Mouse (Mus musculus): ENCODE results near the gene Spry1.
A peak's percentile ranks its signal among the peaks of the same experiment; 100 is the strongest.
"Not testable (repeated sequence)": the region's sequence is repeated elsewhere in the genome, so short reads cannot be mapped to it uniquely, and the experiment has no call there.

Gene Spry1

GRCm38 (mm10) chr3:37639690-37640089 is at the start of gene Spry1:
Gene Spry1, plus strand, starts transcription at chr3:37639947.
- peak; percentile 96 for DNase-seq (ENCODE audit: low read depth, low spot score)

GRCm38 (mm10) chr3:37595721-37596120 is 44.0 kb upstream of the Spry1 start:
- no peak for DNase-seq (ENCODE audit: low read depth, low spot score)

- no peak for DNase-seq (ENCODE audit: low read depth, low spot score)
Observed at GRCm38 (mm10) chr3:37596519-37596918, 43.2 kb upstream of the Spry1 start.

- no peak for DNase-seq (ENCODE audit: low read depth, low spot score)
Observed at GRCm38 (mm10) chr3:37597200-37597599, 42.5 kb upstream of the Spry1 start.

- DNase-seq (ENCODE audit: low read depth, low spot score): not testable (repeated sequence)
Observed at GRCm38 (mm10) chr3:37599641-37600040, 40.1 kb upstream of the Spry1 start.

GRCm38 (mm10) chr3:37602356-37602755 is 37.4 kb upstream of the Spry1 start:
- no peak for DNase-seq (ENCODE audit: low read depth, low spot score)

GRCm38 (mm10) chr3:37602890-37603289 is 36.9 kb upstream of the Spry1 start:
- no peak for DNase-seq (ENCODE audit: low read depth, low spot score)

- no peak for DNase-seq (ENCODE audit: low read depth, low spot score)
Observed at GRCm38 (mm10) chr3:37603541-37603940, 36.2 kb upstream of the Spry1 start.

- no peak for DNase-seq (ENCODE audit: low read depth, low spot score)
Observed at GRCm38 (mm10) chr3:37604976-37605875, 34.5 kb upstream of the Spry1 start.

- peak; percentile 18 for DNase-seq (ENCODE audit: low read depth, low spot score)
Observed at GRCm38 (mm10) chr3:37605876-37606238, 33.9 kb upstream of the Spry1 start.

- peak; percentile 36 for DNase-seq (ENCODE audit: low read depth, low spot score)
Observed at GRCm38 (mm10) chr3:37608926-37609325, 30.8 kb upstream of the Spry1 start.

- DNase-seq (ENCODE audit: low read depth, low spot score): no peak
Observed at GRCm38 (mm10) chr3:37610670-37611069, 29.1 kb upstream of the Spry1 start.

- no peak for DNase-seq (ENCODE audit: low read depth, low spot score)
Observed at GRCm38 (mm10) chr3:37613722-37614121, 26.0 kb upstream of the Spry1 start.

- no peak for DNase-seq (ENCODE audit: low read depth, low spot score)
Observed at GRCm38 (mm10) chr3:37614878-37615650, 24.7 kb upstream of the Spry1 start.

- no peak for DNase-seq (ENCODE audit: low read depth, low spot score)
Observed at GRCm38 (mm10) chr3:37616586-37617547, 22.9 kb upstream of the Spry1 start.

GRCm38 (mm10) chr3:37632246-37632645 is 7.5 kb upstream of the Spry1 start:
- DNase-seq (ENCODE audit: low read depth, low spot score): no peak

GRCm38 (mm10) chr3:37632751-37633150 is 7.0 kb upstream of the Spry1 start:
- DNase-seq (ENCODE audit: low read depth, low spot score): no peak

- DNase-seq (ENCODE audit: low read depth, low spot score): peak; percentile 71
Observed at GRCm38 (mm10) chr3:37634648-37635047, 5.1 kb upstream of the Spry1 start.

GRCm38 (mm10) chr3:37636921-37637320 is 2.8 kb upstream of the Spry1 start:
- no peak for DNase-seq (ENCODE audit: low read depth, low spot score)

GRCm38 (mm10) chr3:37640162-37640721 is 495 bp downstream of the Spry1 start:
- DNase-seq (ENCODE audit: low read depth, low spot score): peak; percentile 64

GRCm38 (mm10) chr3:37640810-37641209 is 1.1 kb downstream of the Spry1 start:
- peak; percentile 86 for DNase-seq (ENCODE audit: low read depth, low spot score)
